Mouse (Mus musculus): ENCODE results near the gene Kiz. TPM values are rescaled to one million over a fixed set of nuclear protein-coding genes. Genes with fewer than 3 reads are reported as not detected.

Kiz gene
- total RNA-seq (2014; rRNA removed) (14.2 and 16.1 TPM in 2 replicates), polyA plus RNA-seq (2015; fragmentation: Nextera tagmentation; extraction: Ambion mirVana) (17.4 and 18.0 TPM in 2 replicates)

- H3K9me3 ChIP-seq (ENCODE audit: low read length) = no peaks in the 10 kb centered on the region
- TF ChIP-seq CTCF (IDR thresholded peaks at IDR 0.05) = peak; percentile 52
- 2% methylated on average over 31 of the region's 32 CpGs for WGBS
- no peaks in the 10 kb centered on the region for H3K36me3 ChIP-seq (ENCODE audit: insufficient read depth, low read length)
- peak; percentile 95 for ATAC-seq (ENCODE audit: low FRiP score)
- H3K4me2 ChIP-seq (ENCODE audit: low read depth, low read length, poor library complexity, severe bottlenecking) = peak within 1 kb of the TSS; percentile 86
- H3K27me3 ChIP-seq (ENCODE audit: insufficient read depth, low read length) = no peaks in the 10 kb centered on the region
- peak; percentile 92 for DNase-seq (ENCODE audit: low spot score)
- H3K27ac ChIP-seq (ENCODE audit: low read depth, low read length) = peak within 1 kb of the TSS; percentile 68
- peak within 1 kb of the TSS; percentile 78 for H3K4me3 ChIP-seq (ENCODE audit: low read depth, low read length)
- H3K9ac ChIP-seq (replicated peaks; ENCODE audit: low read length, poor library complexity, severe bottlenecking) = peak within 1 kb of the TSS; percentile 57
- H3K4me1 ChIP-seq (ENCODE audit: insufficient read depth, low read length) = no peaks in the 10 kb centered on the region
These were observed at the start of gene Kiz for GRCm38 (mm10) chr2:146855599-146856039. Kiz (plus strand) TSS chr2:146855864.

GRCm38 (mm10) chr2:146809706-146810256, 45.9 kb upstream of the Kiz start:
- ATAC-seq (ENCODE audit: low FRiP score) (no peak), DNase-seq (ENCODE audit: low spot score) (no peak)
- no peak for TF ChIP-seq CTCF (IDR thresholded peaks at IDR 0.05)
- Histone ChIP-seq H3K9ac (replicated peaks; ENCODE audit: low read length, poor library complexity, severe bottlenecking) (no peak overlapping the region), H3K4me2 (ENCODE audit: low read depth, low read length, poor library complexity, severe bottlenecking) (no peak overlapping the region), H3K9me3 (ENCODE audit: low read length) (no peaks in the 10 kb centered on the region), H3K4me1 (ENCODE audit: insufficient read depth, low read length) (no peaks in the 10 kb centered on the region), H3K27me3 (ENCODE audit: insufficient read depth, low read length) (no peaks in the 10 kb centered on the region), H3K36me3 (ENCODE audit: insufficient read depth, low read length) (no peaks in the 10 kb centered on the region), H3K27ac (ENCODE audit: low read depth, low read length) (no peak overlapping the region), H3K4me3 (ENCODE audit: low read depth, low read length) (no peak overlapping the region)
- WGBS = 72% methylated on average over 7 of the region's 7 CpGs

- peak; percentile 70 for DNase-seq (ENCODE audit: low spot score)
- 37% methylated on average over 13 of the region's 13 CpGs for WGBS
- ATAC-seq (ENCODE audit: low FRiP score) = no peak
These were observed 45.0 kb upstream of the Kiz start for GRCm38 (mm10) chr2:146810695-146811094.

GRCm38 (mm10) chr2:146814978-146815377, 40.7 kb upstream of the Kiz start:
- H3K4me2 ChIP-seq (ENCODE audit: low read depth, low read length, poor library complexity, severe bottlenecking) = no peak overlapping the region
- peak; percentile 28; the same call in 1 of the 2 replicates for TF ChIP-seq CTCF (IDR thresholded peaks at IDR 0.05)
- ATAC-seq (ENCODE audit: low FRiP score) = no peak
- H3K27me3 ChIP-seq (ENCODE audit: insufficient read depth, low read length) = no peaks in the 10 kb centered on the region
- H3K36me3 ChIP-seq (ENCODE audit: insufficient read depth, low read length) = no peaks in the 10 kb centered on the region
- no peaks in the 10 kb centered on the region for H3K4me1 ChIP-seq (ENCODE audit: insufficient read depth, low read length)
- WGBS = 92% methylated on average over 7 of the region's 7 CpGs
- H3K9ac ChIP-seq (replicated peaks; ENCODE audit: low read length, poor library complexity, severe bottlenecking) = no peak overlapping the region
- H3K9me3 ChIP-seq (ENCODE audit: low read length) = no peaks in the 10 kb centered on the region
- H3K4me3 ChIP-seq (ENCODE audit: low read depth, low read length) = no peak overlapping the region
- DNase-seq (ENCODE audit: low spot score) = no peak
- no peak overlapping the region for H3K27ac ChIP-seq (ENCODE audit: low read depth, low read length)

More at GRCm38 (mm10) chr2:146810695-146811094, 45.0 kb upstream of the Kiz start:
- no peaks in the 10 kb centered on the region for H3K36me3 ChIP-seq (ENCODE audit: insufficient read depth, low read length)
- H3K4me3 ChIP-seq (ENCODE audit: low read depth, low read length) = no peak overlapping the region
- no peaks in the 10 kb centered on the region for H3K9me3 ChIP-seq (ENCODE audit: low read length)
- no peaks in the 10 kb centered on the region for H3K4me1 ChIP-seq (ENCODE audit: insufficient read depth, low read length)
- no peaks in the 10 kb centered on the region for H3K27me3 ChIP-seq (ENCODE audit: insufficient read depth, low read length)
- no peak overlapping the region for H3K27ac ChIP-seq (ENCODE audit: low read depth, low read length)
- no peak for TF ChIP-seq CTCF (IDR thresholded peaks at IDR 0.05)
- no peak overlapping the region for H3K9ac ChIP-seq (replicated peaks; ENCODE audit: low read length, poor library complexity, severe bottlenecking)
- H3K4me2 ChIP-seq (ENCODE audit: low read depth, low read length, poor library complexity, severe bottlenecking) = no peak overlapping the region

GRCm38 (mm10) chr2:146819065-146819464, 36.6 kb upstream of the Kiz start:
- Histone ChIP-seq H3K27me3 (ENCODE audit: insufficient read depth, low read length) (no peaks in the 10 kb centered on the region), H3K27ac (ENCODE audit: low read depth, low read length) (no peak overlapping the region), H3K36me3 (ENCODE audit: insufficient read depth, low read length) (no peaks in the 10 kb centered on the region), H3K9ac (replicated peaks; ENCODE audit: low read length, poor library complexity, severe bottlenecking) (no peak overlapping the region), H3K9me3 (ENCODE audit: low read length) (no peaks in the 10 kb centered on the region), H3K4me1 (ENCODE audit: insufficient read depth, low read length) (no peaks in the 10 kb centered on the region), H3K4me2 (ENCODE audit: low read depth, low read length, poor library complexity, severe bottlenecking) (no peak overlapping the region), H3K4me3 (ENCODE audit: low read depth, low read length) (no peak overlapping the region)
- no peak for TF ChIP-seq CTCF (IDR thresholded peaks at IDR 0.05)
- ATAC-seq (ENCODE audit: low FRiP score) (no peak), DNase-seq (ENCODE audit: low spot score) (no peak)
- WGBS = 95% methylated on average over 4 of the region's 4 CpGs

- TF ChIP-seq CTCF (IDR thresholded peaks at IDR 0.05) = no peak
- no peak for DNase-seq (ENCODE audit: low spot score)
- no peak for ATAC-seq (ENCODE audit: low FRiP score)
- no peaks in the 10 kb centered on the region for H3K9me3 ChIP-seq (ENCODE audit: low read length)
- peaks cover 7% of the 10 kb centered on the region for H3K27me3 ChIP-seq (ENCODE audit: insufficient read depth, low read length)
- H3K9ac ChIP-seq (replicated peaks; ENCODE audit: low read length, poor library complexity, severe bottlenecking) = no peak overlapping the region
- no peak overlapping the region for H3K27ac ChIP-seq (ENCODE audit: low read depth, low read length)
- H3K4me1 ChIP-seq (ENCODE audit: insufficient read depth, low read length) = no peaks in the 10 kb centered on the region
- H3K36me3 ChIP-seq (ENCODE audit: insufficient read depth, low read length) = no peaks in the 10 kb centered on the region
- 25% methylated on average over 11 of the region's 11 CpGs for WGBS
- peak overlapping the region; percentile 20 for H3K4me2 ChIP-seq (ENCODE audit: low read depth, low read length, poor library complexity, severe bottlenecking)
- no peak overlapping the region for H3K4me3 ChIP-seq (ENCODE audit: low read depth, low read length)
These were observed 32.1 kb upstream of the Kiz start for GRCm38 (mm10) chr2:146823483-146823951.
